Mouse (Mus musculus): ENCODE data around the gene Tma16. TPM values are rescaled to one million over a fixed set of nuclear protein-coding genes. Genes with fewer than 3 reads are reported as not detected.

Tma16 gene
- 10.7 and 11.2 TPM in 2 replicates for polyA plus RNA-seq (2014; fragmentation: Nextera tagmentation; extraction: Ambion mirVana)

DNA sequence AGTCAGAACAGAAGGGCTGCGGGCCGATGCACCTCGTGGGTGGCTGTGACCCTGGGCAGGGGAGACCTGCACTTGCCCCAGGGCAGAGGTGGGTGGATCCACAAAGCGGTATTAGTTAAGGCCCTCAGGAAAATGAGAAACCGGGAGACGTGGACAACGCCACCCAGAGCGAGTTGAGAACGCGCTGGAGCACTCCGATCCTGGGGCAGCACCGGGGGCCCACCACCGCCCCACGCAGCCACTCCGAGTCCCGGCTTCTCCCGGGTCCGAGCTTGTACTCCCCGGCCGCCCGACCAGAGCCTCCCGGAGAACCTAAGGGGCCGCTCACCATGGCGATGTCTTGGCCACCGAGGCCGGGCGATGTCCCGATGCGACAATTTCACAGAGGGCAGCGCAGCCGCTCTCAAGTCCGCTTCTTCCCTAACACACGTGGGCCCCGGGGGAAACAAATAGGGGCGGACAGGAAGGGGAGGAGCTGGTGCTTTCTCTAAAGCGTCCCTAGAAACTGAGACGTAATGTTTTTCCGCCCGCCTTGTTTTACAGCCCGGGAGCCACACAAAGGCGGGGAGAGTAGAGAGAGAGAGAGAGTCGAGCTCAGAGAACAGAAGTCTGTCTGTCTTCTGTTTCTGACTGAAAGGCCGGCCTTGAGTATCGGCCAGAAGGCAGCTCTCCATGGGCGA lies at the start of gene Tma16:
Gene Tma16, minus strand, starts transcription at position 447 of the 680 bp plus-strand sequence.
- Histone ChIP-seq H3K4me2 (ENCODE audit: low read length) (peak within 1 kb of the TSS; percentile 74), H3K27me3 (ENCODE audit: control insufficient read depth, insufficient read depth, low read length) (no peaks in the 10 kb centered on the region), H3K27ac (replicated peaks; ENCODE audit: low read depth, low read length) (peak within 1 kb of the TSS; percentile 84), H3K4me3 (replicated peaks; ENCODE audit: low read depth, low read length) (peak within 1 kb of the TSS; percentile 92), H3K36me3 (ENCODE audit: control insufficient read depth, insufficient read depth, low read length) (peaks cover 14% of the 10 kb centered on the region), H3K9me3 (ENCODE audit: control insufficient read depth, low read length) (no peaks in the 10 kb centered on the region), H3K4me1 (ENCODE audit: control insufficient read depth, insufficient read depth, low read length) (peaks cover 6% of the 10 kb centered on the region; the same call in 1 of the 2 replicates), H3K9ac (replicated peaks; ENCODE audit: low read length) (peak within 1 kb of the TSS; percentile 83)
- DNase-seq (peak; percentile 94), ATAC-seq (ENCODE audit: low FRiP score, low TSS enrichment) (peak; percentile 95)
- under 1% methylated on average over 45 of the region's 45 CpGs for WGBS

DNA sequence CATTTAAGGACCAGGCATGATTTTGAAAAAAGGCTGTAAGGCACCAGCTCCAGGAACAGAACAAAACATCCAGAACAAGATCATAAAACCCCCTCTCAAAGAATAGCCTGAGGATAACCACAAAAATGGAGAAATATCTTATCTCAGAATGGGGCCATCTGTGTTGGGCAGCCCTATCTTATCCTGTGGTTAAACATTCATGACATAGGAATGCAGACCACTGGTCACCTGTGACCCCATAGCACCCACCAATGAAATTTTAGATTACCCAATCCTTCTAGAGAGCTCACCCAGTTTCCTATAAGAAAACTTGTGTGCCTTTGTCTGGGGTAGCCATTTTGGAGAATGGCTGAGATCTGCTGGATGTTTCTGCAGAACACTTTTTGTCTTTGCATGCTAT lies 34.2 kb upstream of the Tma16 start:
- ATAC-seq (ENCODE audit: low FRiP score, low TSS enrichment) (no peak), DNase-seq (no peak)
- Histone ChIP-seq H3K4me2 (ENCODE audit: low read length) (no peak overlapping the region), H3K4me3 (replicated peaks; ENCODE audit: low read depth, low read length) (no peak overlapping the region), H3K9me3 (ENCODE audit: control insufficient read depth, low read length) (no peaks in the 10 kb centered on the region), H3K27ac (replicated peaks; ENCODE audit: low read depth, low read length) (no peak overlapping the region), H3K9ac (replicated peaks; ENCODE audit: low read length) (no peak overlapping the region), H3K36me3 (ENCODE audit: control insufficient read depth, insufficient read depth, low read length) (no peaks in the 10 kb centered on the region), H3K27me3 (ENCODE audit: control insufficient read depth, insufficient read depth, low read length) (no peaks in the 10 kb centered on the region), H3K4me1 (ENCODE audit: control insufficient read depth, insufficient read depth, low read length) (no peaks in the 10 kb centered on the region)

DNA sequence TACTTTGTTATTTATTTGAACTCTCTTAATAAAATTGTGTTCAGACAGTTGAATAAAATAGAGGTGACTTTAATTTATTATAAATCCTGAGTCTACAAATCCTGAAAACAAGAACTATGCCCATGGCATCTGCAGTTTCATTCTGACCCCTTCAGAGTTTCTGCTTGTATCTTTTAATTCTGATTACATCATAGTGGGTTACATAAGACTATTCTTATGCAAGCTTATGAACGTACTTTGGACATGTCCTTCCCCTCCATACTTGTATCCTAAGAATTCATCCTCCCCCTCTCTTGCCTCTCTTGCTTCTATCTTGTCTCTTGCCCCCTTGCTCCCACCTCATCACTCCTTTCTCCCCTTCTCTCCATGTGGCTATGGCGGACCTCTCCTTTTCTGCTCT lies 32.8 kb upstream of the Tma16 start:
- Histone ChIP-seq H3K27ac (replicated peaks; ENCODE audit: low read depth, low read length) (no peak overlapping the region), H3K9me3 (ENCODE audit: control insufficient read depth, low read length) (no peaks in the 10 kb centered on the region), H3K4me3 (replicated peaks; ENCODE audit: low read depth, low read length) (no peak overlapping the region), H3K27me3 (ENCODE audit: control insufficient read depth, insufficient read depth, low read length) (no peaks in the 10 kb centered on the region), H3K4me2 (ENCODE audit: low read length) (no peak overlapping the region), H3K36me3 (ENCODE audit: control insufficient read depth, insufficient read depth, low read length) (no peaks in the 10 kb centered on the region), H3K9ac (replicated peaks; ENCODE audit: low read length) (no peak overlapping the region), H3K4me1 (ENCODE audit: control insufficient read depth, insufficient read depth, low read length) (no peaks in the 10 kb centered on the region)
- 90% methylated on average over 2 of the region's 2 CpGs for WGBS
- ATAC-seq (ENCODE audit: low FRiP score, low TSS enrichment): no peak
- no peak for DNase-seq

DNA sequence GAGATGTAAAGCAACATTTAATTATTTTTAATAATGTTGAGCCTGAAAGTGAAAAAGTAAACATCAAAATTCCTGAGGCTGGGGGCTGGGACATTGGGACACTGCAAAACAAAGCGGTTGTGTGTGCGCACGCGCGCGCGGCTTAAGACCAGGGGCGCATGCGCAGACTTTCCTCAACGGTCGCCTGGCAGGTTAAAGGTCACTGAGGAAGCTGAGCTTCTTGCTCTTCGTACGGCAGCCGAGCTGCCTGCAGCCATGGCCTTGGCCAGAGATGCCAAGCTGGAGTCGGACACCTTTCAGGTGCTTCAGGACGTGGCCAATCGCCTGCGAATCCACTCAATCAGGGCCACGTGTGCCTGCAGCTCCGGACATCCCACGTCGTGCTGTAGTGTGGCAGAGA lies 25.2 kb upstream of the Tma16 start, which contains the start of gene Tktl2:
Gene Tktl2, plus strand, starts transcription at position 220 of the 400 bp plus-strand sequence.
- ATAC-seq (ENCODE audit: low FRiP score, low TSS enrichment): no peak
- Histone ChIP-seq H3K27me3 (ENCODE audit: control insufficient read depth, insufficient read depth, low read length) (no peaks in the 10 kb centered on the region), H3K9me3 (ENCODE audit: control insufficient read depth, low read length) (no peaks in the 10 kb centered on the region), H3K9ac (replicated peaks; ENCODE audit: low read length) (no peak within 1 kb of the TSS), H3K27ac (replicated peaks; ENCODE audit: low read depth, low read length) (no peak within 1 kb of the TSS), H3K4me3 (replicated peaks; ENCODE audit: low read depth, low read length) (no peak within 1 kb of the TSS), H3K4me2 (ENCODE audit: low read length) (no peak within 1 kb of the TSS), H3K36me3 (ENCODE audit: control insufficient read depth, insufficient read depth, low read length) (no peaks in the 10 kb centered on the region), H3K4me1 (ENCODE audit: control insufficient read depth, insufficient read depth, low read length) (no peaks in the 10 kb centered on the region)
- DNase-seq: no peak
- WGBS: 95% methylated on average over 22 of the region's 22 CpGs

- Histone ChIP-seq H3K4me2 (ENCODE audit: low read length) (no peak overlapping the region), H3K9me3 (ENCODE audit: control insufficient read depth, low read length) (no peaks in the 10 kb centered on the region), H3K27ac (replicated peaks; ENCODE audit: low read depth, low read length) (no peak overlapping the region), H3K4me1 (ENCODE audit: control insufficient read depth, insufficient read depth, low read length) (no peaks in the 10 kb centered on the region), H3K9ac (replicated peaks; ENCODE audit: low read length) (no peak overlapping the region), H3K27me3 (ENCODE audit: control insufficient read depth, insufficient read depth, low read length) (no peaks in the 10 kb centered on the region), H3K36me3 (ENCODE audit: control insufficient read depth, insufficient read depth, low read length) (no peaks in the 10 kb centered on the region), H3K4me3 (replicated peaks; ENCODE audit: low read depth, low read length) (no peak overlapping the region)
- WGBS: 81% methylated on average over 2 of the region's 2 CpGs
- DNase-seq: no peak
- ATAC-seq (ENCODE audit: low FRiP score, low TSS enrichment): no peak
These were observed 17.1 kb upstream of the Tma16 start for GRCm38 (mm10) chr8:66503381-66503780.

DNA sequence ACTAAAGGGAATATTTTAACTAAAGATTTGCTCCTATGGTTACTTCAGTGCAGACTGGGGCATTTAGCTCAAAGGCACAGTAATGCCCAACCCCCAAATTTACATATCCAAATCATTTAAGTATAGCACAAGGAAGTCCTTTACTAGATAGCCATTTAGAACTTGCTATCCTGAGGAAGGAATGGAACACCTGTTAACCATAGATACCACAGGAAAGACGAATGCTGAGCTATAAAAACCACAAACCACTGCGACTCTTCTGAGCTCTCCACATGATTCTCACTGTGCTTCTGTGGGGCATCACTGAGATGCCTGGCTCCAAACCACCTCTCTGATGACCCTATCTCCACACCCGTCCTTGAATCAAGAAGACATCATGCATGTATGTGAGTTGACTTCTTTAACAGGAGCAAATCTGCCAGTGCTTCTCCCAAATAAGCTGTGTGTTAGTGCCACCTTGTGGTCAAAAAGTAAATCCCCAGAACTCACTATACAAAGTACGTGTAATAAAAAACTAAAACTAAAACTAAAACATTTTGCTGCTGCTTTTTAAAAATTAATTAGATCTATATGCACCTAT lies 10.8 kb upstream of the Tma16 start:
- Histone ChIP-seq H3K27ac (replicated peaks; ENCODE audit: low read depth, low read length) (no peak overlapping the region), H3K9me3 (ENCODE audit: control insufficient read depth, low read length) (no peaks in the 10 kb centered on the region), H3K4me2 (ENCODE audit: low read length) (no peak overlapping the region), H3K36me3 (ENCODE audit: control insufficient read depth, insufficient read depth, low read length) (no peaks in the 10 kb centered on the region), H3K4me3 (replicated peaks; ENCODE audit: low read depth, low read length) (no peak overlapping the region), H3K4me1 (ENCODE audit: control insufficient read depth, insufficient read depth, low read length) (no peaks in the 10 kb centered on the region), H3K9ac (replicated peaks; ENCODE audit: low read length) (no peak overlapping the region), H3K27me3 (ENCODE audit: control insufficient read depth, insufficient read depth, low read length) (no peaks in the 10 kb centered on the region)
- ATAC-seq (ENCODE audit: low FRiP score, low TSS enrichment): peak; percentile 25; the same call in 1 of the 2 replicates
- WGBS: 37% methylated on average over 4 of the region's 4 CpGs
- DNase-seq: peak; percentile 89

DNA sequence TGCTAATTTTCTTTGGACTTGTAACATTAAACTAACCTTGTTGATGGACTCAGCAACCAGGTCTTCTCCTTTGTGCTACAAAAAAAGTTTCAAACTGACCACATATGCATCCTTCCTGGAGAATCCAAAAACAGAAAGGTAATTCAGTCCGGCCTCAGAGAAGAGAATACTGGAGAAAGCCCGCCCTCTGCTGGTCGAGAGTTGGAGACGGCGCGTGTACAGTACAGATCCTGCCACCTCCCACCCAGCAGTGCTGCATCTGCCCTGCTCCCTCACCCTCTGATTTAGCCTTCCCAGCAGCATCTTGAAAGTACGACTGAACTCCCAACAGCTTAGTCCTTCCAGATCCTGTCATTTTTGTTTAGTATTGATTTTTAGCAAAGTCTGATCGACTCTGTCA lies 9.4 kb upstream of the Tma16 start:
- Histone ChIP-seq H3K27me3 (ENCODE audit: control insufficient read depth, insufficient read depth, low read length) (no peaks in the 10 kb centered on the region), H3K4me2 (ENCODE audit: low read length) (no peak overlapping the region), H3K4me1 (ENCODE audit: control insufficient read depth, insufficient read depth, low read length) (no peaks in the 10 kb centered on the region), H3K9ac (replicated peaks; ENCODE audit: low read length) (no peak overlapping the region), H3K4me3 (replicated peaks; ENCODE audit: low read depth, low read length) (no peak overlapping the region), H3K9me3 (ENCODE audit: control insufficient read depth, low read length) (no peaks in the 10 kb centered on the region), H3K36me3 (ENCODE audit: control insufficient read depth, insufficient read depth, low read length) (no peaks in the 10 kb centered on the region), H3K27ac (replicated peaks; ENCODE audit: low read depth, low read length) (no peak overlapping the region)
- DNase-seq: peak; percentile 87
- ATAC-seq (ENCODE audit: low FRiP score, low TSS enrichment): peak; percentile 81
- WGBS: 7% methylated on average over 8 of the region's 8 CpGs

GRCm38 (mm10) chr8:66494496-66494895 lies 8.2 kb upstream of the Tma16 start:
- ATAC-seq (ENCODE audit: low FRiP score, low TSS enrichment): no peak
- DNase-seq: no peak
- Histone ChIP-seq H3K4me1 (ENCODE audit: control insufficient read depth, insufficient read depth, low read length) (no peaks in the 10 kb centered on the region), H3K9me3 (ENCODE audit: control insufficient read depth, low read length) (no peaks in the 10 kb centered on the region), H3K27ac (replicated peaks; ENCODE audit: low read depth, low read length) (no peak overlapping the region), H3K4me3 (replicated peaks; ENCODE audit: low read depth, low read length) (no peak overlapping the region), H3K9ac (replicated peaks; ENCODE audit: low read length) (no peak overlapping the region), H3K27me3 (ENCODE audit: control insufficient read depth, insufficient read depth, low read length) (no peaks in the 10 kb centered on the region), H3K4me2 (ENCODE audit: low read length) (no peak overlapping the region), H3K36me3 (ENCODE audit: control insufficient read depth, insufficient read depth, low read length) (no peaks in the 10 kb centered on the region)
- 77% methylated on average over 2 of the region's 2 CpGs for WGBS

DNA sequence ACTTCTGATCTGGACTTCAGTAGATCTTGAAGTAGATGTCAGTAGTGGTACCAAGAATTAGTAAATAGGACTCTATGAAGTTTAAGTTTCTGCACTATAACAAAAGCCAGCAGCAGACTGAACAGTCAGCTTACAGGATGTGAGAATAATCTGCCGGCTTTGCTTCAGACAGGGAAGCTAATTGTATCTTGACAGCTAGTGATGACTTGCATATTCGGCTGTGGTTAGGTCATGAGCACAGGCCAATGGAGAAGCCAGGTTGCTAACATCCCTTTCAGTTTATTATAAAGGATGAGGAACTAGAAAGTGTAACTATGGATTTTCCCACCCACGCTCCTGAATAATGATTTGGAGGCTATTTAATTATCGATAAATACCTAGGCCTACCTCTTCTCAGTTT lies 4.3 kb upstream of the Tma16 start:
- Histone ChIP-seq H3K36me3 (ENCODE audit: control insufficient read depth, insufficient read depth, low read length) (no peaks in the 10 kb centered on the region), H3K9me3 (ENCODE audit: control insufficient read depth, low read length) (no peaks in the 10 kb centered on the region), H3K27ac (replicated peaks; ENCODE audit: low read depth, low read length) (no peak overlapping the region), H3K9ac (replicated peaks; ENCODE audit: low read length) (no peak overlapping the region), H3K4me1 (ENCODE audit: control insufficient read depth, insufficient read depth, low read length) (no peaks in the 10 kb centered on the region; the same call in 1 of the 2 replicates), H3K27me3 (ENCODE audit: control insufficient read depth, insufficient read depth, low read length) (no peaks in the 10 kb centered on the region), H3K4me3 (replicated peaks; ENCODE audit: low read depth, low read length) (no peak overlapping the region), H3K4me2 (ENCODE audit: low read length) (no peak overlapping the region)
- 88% methylated on average over 4 of the region's 4 CpGs for WGBS
- DNase-seq: no peak
- no peak for ATAC-seq (ENCODE audit: low FRiP score, low TSS enrichment)
